Mouse (Mus musculus): ENCODE measurements around the gene Nynrin.

DNA sequence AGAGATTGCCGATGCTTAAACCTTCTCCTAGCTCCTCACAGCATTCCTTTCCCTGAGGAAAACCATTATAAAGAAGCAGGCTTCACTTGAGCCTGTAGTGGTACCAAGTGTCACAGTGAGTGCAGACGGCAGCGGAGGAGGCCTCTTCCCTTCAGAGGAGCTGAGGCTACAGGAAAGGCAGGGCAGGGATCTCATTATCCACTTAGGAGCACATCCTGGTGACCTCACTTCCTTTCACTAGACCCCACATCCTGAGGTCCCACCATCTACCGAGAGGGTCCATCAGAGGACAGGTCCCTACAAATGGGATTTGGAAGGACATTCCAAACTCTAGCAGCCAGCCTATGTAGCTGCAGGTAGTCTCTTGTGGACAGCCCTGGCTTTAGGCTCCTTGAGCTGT, 3.8 kb downstream of the Nynrin start:
- TF ChIP-seq POLR2A (IDR thresholded peaks at IDR 0.05; ENCODE audit: borderline replicate concordance, extremely low read depth, low read depth, low read length) (peak; percentile 42; the same call in 1 of the 2 replicates), CTCF (IDR thresholded peaks at IDR 0.05; ENCODE audit: insufficient read depth, low read length) (no peak)

Measured in lung, adult 2 months (tissue).